Mouse (Mus musculus): Measurements from ENCODE around the gene Gm49392.
A peak's percentile ranks its signal among the peaks of the same experiment; 100 is the strongest.

The Gm49392 gene

DNA sequence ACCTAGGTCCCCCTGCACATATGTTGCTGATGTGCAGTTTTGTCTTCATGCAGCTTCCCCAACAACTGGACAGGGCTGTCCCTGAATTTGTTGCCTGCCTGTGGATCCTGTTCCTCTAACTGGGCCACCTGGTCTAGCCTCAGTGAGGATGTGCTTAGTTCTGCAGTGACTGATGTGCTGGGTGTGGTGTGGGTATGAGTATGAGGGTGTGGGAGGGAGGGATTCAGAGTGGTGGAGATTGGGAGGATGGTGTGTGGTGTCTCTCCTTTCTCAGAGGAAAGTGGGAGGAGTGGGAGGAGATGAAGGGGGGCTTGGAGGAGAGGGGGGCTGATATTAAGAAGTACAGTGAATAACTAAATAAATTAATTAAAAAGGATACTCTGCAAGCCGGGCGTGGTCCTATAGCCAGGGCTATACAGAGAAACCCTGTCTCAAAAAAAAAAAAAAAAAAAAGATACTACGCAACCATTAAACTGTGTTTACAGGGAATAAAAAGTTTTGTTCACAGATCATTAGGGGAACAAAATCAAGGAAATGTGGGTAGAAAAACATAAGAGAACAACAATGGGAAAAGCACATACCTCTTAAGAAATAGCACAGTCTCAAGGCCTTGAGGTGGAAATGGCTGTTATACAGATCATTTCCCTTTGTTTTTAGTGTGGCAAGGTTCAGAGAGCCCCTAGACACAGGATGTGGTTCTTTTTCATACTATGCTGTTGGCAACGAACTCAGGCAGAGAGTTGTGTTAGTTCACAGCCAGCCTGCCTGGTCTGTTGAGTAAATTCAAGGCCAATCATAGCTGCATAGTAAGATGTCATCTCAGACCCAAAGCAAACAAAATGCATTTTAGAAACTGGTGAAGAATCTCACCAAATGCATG lies 48.2 kb downstream of the Gm49392 start:
- TF ChIP-seq NANOG (IDR thresholded peaks at IDR 0.05; ENCODE audit: borderline replicate concordance, low read length) (no peak), POU5F1 (IDR thresholded peaks at IDR 0.05; ENCODE audit: borderline replicate concordance, low read length) (no peak), CTCF (conservative IDR thresholded peaks at IDR 0.05; ENCODE audit: low read length) (no peak)
- no peak overlapping the region for H3K4me3 ChIP-seq (replicated peaks; ENCODE audit: low read length)
- H3K36me3 ChIP-seq (ENCODE audit: insufficient read depth, low read length), result no peaks in the 10 kb centered on the region
- no peaks in the 10 kb centered on the region for H3K9me3 ChIP-seq (ENCODE audit: low read length)
- no peaks in the 10 kb centered on the region for H3K27me3 ChIP-seq (ENCODE audit: insufficient read depth, low read length)
- no peaks in the 10 kb centered on the region for H3K4me1 ChIP-seq (replicated peaks; ENCODE audit: low read depth, low read length)

DNA sequence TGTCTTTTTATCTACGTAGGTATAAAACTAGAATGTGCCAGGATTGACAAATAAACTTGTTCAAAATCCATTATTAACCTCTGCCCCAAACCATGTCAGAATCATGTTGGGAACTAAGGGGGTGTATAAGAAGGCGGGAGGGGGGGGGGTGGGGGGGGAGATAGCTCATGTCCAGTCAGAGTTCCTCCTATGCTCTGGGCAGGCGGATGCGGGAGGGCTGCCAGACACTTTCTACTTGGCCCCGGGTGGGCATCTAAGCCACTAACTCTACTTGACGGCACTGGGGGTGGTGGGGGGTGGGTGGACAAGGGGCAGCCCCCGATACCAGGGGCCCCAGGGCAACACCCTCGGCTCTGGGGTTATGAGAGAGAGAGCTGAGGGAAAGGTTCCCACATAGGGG lies 53.5 kb downstream of the Gm49392 start:
- no peaks in the 10 kb centered on the region for H3K27me3 ChIP-seq (ENCODE audit: insufficient read depth, low read length)
- H3K4me1 ChIP-seq (replicated peaks; ENCODE audit: low read depth, low read length), result no peaks in the 10 kb centered on the region
- TF ChIP-seq NANOG (IDR thresholded peaks at IDR 0.05; ENCODE audit: borderline replicate concordance, low read length), result no peak
- TF ChIP-seq POU5F1 (IDR thresholded peaks at IDR 0.05; ENCODE audit: borderline replicate concordance, low read length), result no peak
- no peak for TF ChIP-seq CTCF (conservative IDR thresholded peaks at IDR 0.05; ENCODE audit: low read length)
- H3K36me3 ChIP-seq (ENCODE audit: insufficient read depth, low read length), result no peaks in the 10 kb centered on the region
- no peak overlapping the region for H3K4me3 ChIP-seq (replicated peaks; ENCODE audit: low read length)
- no peaks in the 10 kb centered on the region for H3K9me3 ChIP-seq (ENCODE audit: low read length)

DNA sequence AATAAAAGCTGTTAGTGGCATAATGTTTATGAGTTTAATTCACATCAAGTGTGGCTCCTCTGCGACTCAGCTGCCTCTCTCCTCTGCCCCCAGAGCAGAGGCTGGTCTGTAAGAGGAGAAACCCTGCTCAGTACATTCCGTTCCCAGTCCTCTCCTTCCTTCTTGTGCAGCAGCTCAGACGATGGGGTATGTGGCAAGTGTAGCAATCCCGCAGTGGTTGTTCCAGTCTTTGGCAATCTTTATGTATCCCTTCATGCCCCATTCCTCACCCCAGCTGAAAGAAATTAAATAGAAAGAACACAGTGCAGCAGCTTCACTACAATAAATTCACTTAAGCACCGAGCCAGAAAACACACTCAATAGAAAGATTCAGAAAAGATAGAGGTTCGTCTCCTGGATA lies 54.0 kb downstream of the Gm49392 start:
- H3K4me1 ChIP-seq (replicated peaks; ENCODE audit: low read depth, low read length), result no peaks in the 10 kb centered on the region
- no peaks in the 10 kb centered on the region for H3K27me3 ChIP-seq (ENCODE audit: insufficient read depth, low read length)
- no peaks in the 10 kb centered on the region for H3K9me3 ChIP-seq (ENCODE audit: low read length)
- TF ChIP-seq NANOG (IDR thresholded peaks at IDR 0.05; ENCODE audit: borderline replicate concordance, low read length), result no peak
- TF ChIP-seq POU5F1 (IDR thresholded peaks at IDR 0.05; ENCODE audit: borderline replicate concordance, low read length), result no peak
- TF ChIP-seq CTCF (conservative IDR thresholded peaks at IDR 0.05; ENCODE audit: low read length), result no peak
- no peaks in the 10 kb centered on the region for H3K36me3 ChIP-seq (ENCODE audit: insufficient read depth, low read length)
- H3K4me3 ChIP-seq (replicated peaks; ENCODE audit: low read length), result no peak overlapping the region

DNA sequence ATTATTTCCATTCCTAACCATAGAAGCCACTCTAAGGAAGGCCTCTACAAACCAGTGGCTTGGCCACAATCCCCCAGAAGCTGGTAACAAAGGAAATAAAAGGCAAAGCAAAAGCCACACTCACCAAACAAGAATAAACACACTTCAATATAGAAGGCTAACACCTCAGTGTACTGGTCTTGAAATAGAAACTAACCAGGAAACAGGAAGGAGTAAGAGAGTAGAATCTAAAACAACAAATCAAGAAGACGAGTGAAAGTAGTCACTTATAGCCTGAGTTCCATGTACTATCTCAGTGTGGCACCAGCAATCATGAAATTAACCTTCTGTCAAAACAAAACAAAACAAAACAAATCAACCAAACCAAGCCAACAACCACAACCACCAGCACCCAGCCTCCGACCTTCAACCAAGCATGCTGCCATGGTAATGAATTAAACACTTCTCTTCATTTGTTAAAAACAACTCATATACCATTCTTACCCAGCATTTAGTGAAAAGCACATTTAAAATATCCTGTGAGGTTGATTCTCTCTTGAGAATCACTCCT lies 57.3 kb downstream of the Gm49392 start:
- TF ChIP-seq POU5F1 (IDR thresholded peaks at IDR 0.05; ENCODE audit: borderline replicate concordance, low read length), result no peak
- no peak overlapping the region for H3K4me3 ChIP-seq (replicated peaks; ENCODE audit: low read length)
- no peaks in the 10 kb centered on the region for H3K36me3 ChIP-seq (ENCODE audit: insufficient read depth, low read length)
- no peaks in the 10 kb centered on the region for H3K9me3 ChIP-seq (ENCODE audit: low read length)
- H3K4me1 ChIP-seq (replicated peaks; ENCODE audit: low read depth, low read length), result no peaks in the 10 kb centered on the region
- H3K27me3 ChIP-seq (ENCODE audit: insufficient read depth, low read length), result no peaks in the 10 kb centered on the region

DNA sequence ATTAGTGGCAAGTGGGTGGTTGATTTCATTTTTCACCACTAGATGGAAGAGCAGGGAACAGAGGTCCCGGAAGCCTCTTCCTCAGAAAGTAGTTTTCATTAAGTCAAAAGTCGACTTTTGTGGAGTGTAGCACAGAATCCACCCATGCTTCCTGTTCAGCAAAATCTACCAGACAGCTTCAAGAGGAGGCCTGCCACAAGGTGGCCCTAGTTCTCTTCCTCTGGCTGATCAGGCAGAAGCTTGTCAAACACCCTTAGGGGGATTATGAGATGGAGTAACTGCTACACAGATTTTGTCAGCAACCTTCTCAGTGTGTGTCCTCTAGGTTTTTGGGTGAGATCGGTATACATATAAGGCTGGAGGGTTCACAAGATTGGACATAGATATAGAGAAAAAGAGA lies 70.6 kb downstream of the Gm49392 start:
- no peaks in the 10 kb centered on the region for H3K27me3 ChIP-seq (ENCODE audit: insufficient read depth, low read length)
- no peaks in the 10 kb centered on the region for H3K36me3 ChIP-seq (ENCODE audit: insufficient read depth, low read length)
- TF ChIP-seq POU5F1 (IDR thresholded peaks at IDR 0.05; ENCODE audit: borderline replicate concordance, low read length) (no peak), NANOG (IDR thresholded peaks at IDR 0.05; ENCODE audit: borderline replicate concordance, low read length) (no peak), CTCF (conservative IDR thresholded peaks at IDR 0.05; ENCODE audit: low read length) (no peak; the same call in 1 of the 2 replicates)
- no peaks in the 10 kb centered on the region for H3K9me3 ChIP-seq (ENCODE audit: low read length)
- H3K4me1 ChIP-seq (replicated peaks; ENCODE audit: low read depth, low read length), result no peaks in the 10 kb centered on the region
- no peak overlapping the region for H3K4me3 ChIP-seq (replicated peaks; ENCODE audit: low read length)

DNA sequence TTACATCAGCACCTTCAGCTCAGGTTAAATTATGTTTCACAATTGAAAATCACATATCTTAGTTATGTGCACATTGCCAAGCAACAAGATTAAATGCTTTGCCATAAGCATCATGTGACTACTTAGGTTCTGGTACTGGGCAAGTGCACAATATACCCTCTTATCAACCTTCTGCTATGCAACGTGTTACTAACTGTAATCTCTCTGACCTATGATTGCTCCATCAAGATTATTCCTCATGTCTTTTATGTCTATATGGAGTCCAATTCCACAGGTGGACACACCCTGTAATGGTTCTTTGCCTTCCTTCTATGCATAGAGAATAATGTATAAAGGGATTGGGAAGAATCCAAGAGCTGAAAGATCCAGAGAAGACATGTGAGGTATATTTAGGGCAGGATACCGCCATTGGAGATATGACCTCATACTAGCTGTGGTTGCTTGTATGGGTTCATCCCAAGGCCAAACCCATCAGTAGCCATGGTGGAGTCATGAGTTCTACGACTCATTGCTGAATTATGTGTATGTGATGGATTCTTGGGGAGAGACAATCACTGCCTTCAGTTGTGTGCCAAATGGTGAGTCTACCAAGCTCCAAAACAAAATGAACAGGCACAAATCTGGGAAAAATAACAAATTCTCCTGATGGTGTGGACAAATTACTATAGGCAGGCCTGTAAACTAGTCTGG lies 76.1 kb downstream of the Gm49392 start:
- Histone ChIP-seq H3K9me3 (ENCODE audit: low read length) (no peaks in the 10 kb centered on the region), H3K4me3 (replicated peaks; ENCODE audit: low read length) (no peak overlapping the region), H3K36me3 (ENCODE audit: insufficient read depth, low read length) (no peaks in the 10 kb centered on the region), H3K27me3 (ENCODE audit: insufficient read depth, low read length) (no peaks in the 10 kb centered on the region), H3K4me1 (replicated peaks; ENCODE audit: low read depth, low read length) (no peaks in the 10 kb centered on the region)
- TF ChIP-seq CTCF (conservative IDR thresholded peaks at IDR 0.05; ENCODE audit: low read length) (no peak), NANOG (IDR thresholded peaks at IDR 0.05; ENCODE audit: borderline replicate concordance, low read length) (no peak), POU5F1 (IDR thresholded peaks at IDR 0.05; ENCODE audit: borderline replicate concordance, low read length) (no peak)

DNA sequence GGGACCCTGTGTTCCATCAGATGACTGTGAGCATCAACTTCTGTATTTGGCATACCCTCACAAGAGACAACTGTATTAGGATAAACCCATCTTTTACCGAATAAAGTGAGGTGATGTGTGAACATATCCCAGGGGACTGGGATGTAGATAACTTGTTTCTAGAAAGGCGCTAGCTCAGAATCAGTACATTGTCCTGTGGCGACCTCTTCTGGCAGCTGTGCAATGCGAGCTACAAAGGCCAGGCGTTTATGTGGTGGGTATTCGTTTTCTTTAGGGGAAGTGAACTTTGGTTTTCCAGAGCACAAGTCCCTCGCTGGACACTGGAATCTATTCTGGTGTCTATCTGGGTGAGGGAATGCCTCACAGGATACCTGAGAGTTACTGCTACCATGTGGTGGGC lies 77.2 kb downstream of the Gm49392 start:
- TF ChIP-seq POU5F1 (IDR thresholded peaks at IDR 0.05; ENCODE audit: borderline replicate concordance, low read length) (no peak), NANOG (IDR thresholded peaks at IDR 0.05; ENCODE audit: borderline replicate concordance, low read length) (no peak), CTCF (conservative IDR thresholded peaks at IDR 0.05; ENCODE audit: low read length) (peak; percentile 77)
- no peaks in the 10 kb centered on the region for H3K36me3 ChIP-seq (ENCODE audit: insufficient read depth, low read length)
- no peak overlapping the region for H3K4me3 ChIP-seq (replicated peaks; ENCODE audit: low read length)

DNA sequence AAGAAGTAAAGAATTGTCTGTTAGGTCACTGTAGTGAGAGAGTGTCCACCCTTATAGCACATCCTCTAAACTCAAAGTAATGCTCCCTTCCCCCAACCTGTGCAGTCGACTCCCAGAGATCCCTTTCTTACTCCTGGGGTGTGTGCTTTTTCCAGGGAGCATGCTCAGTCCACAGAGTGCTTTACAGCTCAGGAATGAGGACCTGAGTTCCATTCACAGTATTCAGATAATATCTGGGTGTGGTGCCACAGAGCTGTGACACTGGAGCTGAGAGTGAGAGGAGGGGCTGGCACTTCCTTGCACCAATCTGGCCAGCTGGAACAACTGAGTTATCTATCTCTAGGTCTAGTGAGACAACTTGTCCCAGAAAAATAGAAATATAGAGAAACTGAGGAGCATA lies 83.0 kb downstream of the Gm49392 start:
- no peaks in the 10 kb centered on the region for H3K36me3 ChIP-seq (ENCODE audit: insufficient read depth, low read length)
- no peaks in the 10 kb centered on the region for H3K9me3 ChIP-seq (ENCODE audit: low read length)
- H3K4me3 ChIP-seq (replicated peaks; ENCODE audit: low read length), result no peak overlapping the region
- H3K27me3 ChIP-seq (ENCODE audit: insufficient read depth, low read length), result no peaks in the 10 kb centered on the region
- H3K4me1 ChIP-seq (replicated peaks; ENCODE audit: low read depth, low read length), result no peaks in the 10 kb centered on the region
- TF ChIP-seq CTCF (conservative IDR thresholded peaks at IDR 0.05; ENCODE audit: low read length) (no peak), POU5F1 (IDR thresholded peaks at IDR 0.05; ENCODE audit: borderline replicate concordance, low read length) (no peak), NANOG (IDR thresholded peaks at IDR 0.05; ENCODE audit: borderline replicate concordance, low read length) (no peak)

More for the DNA sequence above, 77.2 kb downstream of the Gm49392 start:
- Histone ChIP-seq H3K4me1 (replicated peaks; ENCODE audit: low read depth, low read length) (no peaks in the 10 kb centered on the region), H3K9me3 (ENCODE audit: low read length) (no peaks in the 10 kb centered on the region), H3K27me3 (ENCODE audit: insufficient read depth, low read length) (no peaks in the 10 kb centered on the region)
